ENCODE assay signal across 12 mouse cellular contexts in genomic region chr3:32402990-32403885, GRCm38 (mm10). TPM values are rescaled to one million over a fixed set of nuclear protein-coding genes. Genes with fewer than 3 reads are reported as not detected.
DNase-seq lines count a peak whose midpoint lies in the region; ATAC-seq and TF ChIP-seq lines count a peak whose summit lies in the region.
"Had no signal": no experiment of that assay in that cellular context is flagged by ENCODE, and none has a peak within 500 bp of the region (broad histone marks: within the 10 kb centered on the region; RNA-seq: fewer than 3 reads in every experiment).

No protein-coding gene starts in this region.

- peaks cover 87% of the 10 kb centered on the region for H3K79me2 ChIP-seq in CH12.LX (replicated peaks; ENCODE audit: control insufficient read depth, extremely low read depth, insufficient read depth, poor library complexity, severe bottlenecking)

- dilution Hi-C loops in CH12.LX (cut with MboI; ENCODE audit: extremely low pct_ligation_motif_present, extremely low pct_unique_long_range_greater_than_20kb, low sequenced_read_pairs): no loop called here

- in situ Hi-C loops in CH12.LX (cut with MboI; ENCODE audit: low pct_ligation_motif_present, low pct_unique_long_range_greater_than_20kb, low sequenced_read_pairs): no loop called here

- ATAC-seq in heart, postnatal 0 days (ENCODE audit: insufficient read depth, low read depth): no peak
- ATAC-seq in granulocyte monocyte progenitor cell, adult 5-6 weeks (replicated peaks; ENCODE audit: poor library complexity, severe bottlenecking): peak; percentile 31
- ATAC-seq: liver, postnatal 0 days had no signal

- no peak overlapping the region for H3K4me3 ChIP-seq in cerebellum, adult 2 months (replicated peaks; ENCODE audit: insufficient read depth, low read depth, low read length)
- no peak overlapping the region for H3K4me3 ChIP-seq in heart, postnatal 0 days (ENCODE audit: low read depth, low read length)
- peak overlapping the region in 1 of 3 experiments; percentile 37 for H3K4me3 ChIP-seq in CH12.LX (replicated peaks in 1 of 3; ENCODE audit: low read depth in 2 of 3, low read length in 2 of 3, poor library complexity in 1 of 3)
- H3K4me3 ChIP-seq: hindbrain, embryonic 13.5 days; midbrain, embryonic 10.5 days; neural tube, embryonic 12.5 days had no signal

- H3K9me3 ChIP-seq in heart, postnatal 0 days (replicated peaks; ENCODE audit: control insufficient read depth, low read length): no peaks in the 10 kb centered on the region
- H3K9me3 ChIP-seq in CH12.LX (replicated peaks; ENCODE audit: low read length): no peaks in the 10 kb centered on the region
- H3K9me3 ChIP-seq: hindbrain, embryonic 13.5 days; midbrain, embryonic 10.5 days; neural tube, embryonic 12.5 days had no signal

- intact Hi-C loops in heart, postnatal 14 days (cut with DNase I): no loop called here

- H3K27me3 ChIP-seq in cerebellum, adult 2 months (ENCODE audit: control insufficient read depth, insufficient read depth, low read length): no peaks in the 10 kb centered on the region
- H3K27me3 ChIP-seq in heart, postnatal 0 days (ENCODE audit: control insufficient read depth, insufficient read depth, low read length): no peaks in the 10 kb centered on the region
- no peaks in the 10 kb centered on the region for H3K27me3 ChIP-seq in CH12.LX (replicated peaks)
- H3K27me3 ChIP-seq: hindbrain, embryonic 13.5 days; neural tube, embryonic 12.5 days had no signal

- TF ChIP-seq RAD21 in CH12.LX (IDR thresholded peaks at IDR 0.05; ENCODE audit: low read depth, low read length): no peak; the same call in 1 of the 2 replicates

- no peaks in the 10 kb centered on the region for H3K36me3 ChIP-seq in heart, postnatal 0 days (replicated peaks; ENCODE audit: control insufficient read depth, insufficient read depth, low read length)
- H3K36me3 ChIP-seq in CH12.LX (replicated peaks in 1 of 2; ENCODE audit: control insufficient read depth in 1 of 2, insufficient read depth in 1 of 2, low read length in 1 of 2): peaks cover 0 to 11% of the 10 kb centered on the region in 2 experiments
- H3K36me3 ChIP-seq: hindbrain, embryonic 13.5 days; midbrain, embryonic 10.5 days; neural tube, embryonic 12.5 days had no signal

- H3K9ac ChIP-seq in heart, postnatal 0 days (replicated peaks; ENCODE audit: low read depth, low read length): no peak overlapping the region
- H3K9ac ChIP-seq in CH12.LX (ENCODE audit: insufficient read depth, low read depth): peak overlapping the region; percentile 62
- H3K9ac ChIP-seq: hindbrain, embryonic 13.5 days; liver, postnatal 0 days; neural tube, embryonic 12.5 days had no signal

- H3K27ac ChIP-seq in cerebellum, adult 2 months (ENCODE audit: insufficient read depth, low read length): no peak overlapping the region
- H3K27ac ChIP-seq in heart, postnatal 0 days (ENCODE audit: low read depth): 0 out of 2 replicates have a peak overlapping the region, but pooled peaks have one; percentile 3
- H3K27ac ChIP-seq in CH12.LX (ENCODE audit: insufficient read depth, low read depth): peak overlapping the region; percentile 71
- H3K27ac ChIP-seq: hindbrain, embryonic 13.5 days; midbrain, embryonic 10.5 days; neural tube, embryonic 12.5 days had no signal

- DNase-seq in cerebellum, adult 2 months: peak; percentile 44 to 60
- no peak for DNase-seq in cerebellum, adult 9-11 months
- DNase-seq in heart, postnatal 0 days (ENCODE audit: low spot score): no peak
- no peak for DNase-seq in heart, postnatal 14 days
- peak; percentile 43 for DNase-seq in CH12.LX (ENCODE audit: extremely low read depth)
- no peak for DNase-seq in natural killer cell, adult 2 months (ENCODE audit: low spot score in 2 of 2)
- no peak for DNase-seq in adrenal gland, adult 18-20 months (ENCODE audit: low spot score in 2 of 2)
- DNase-seq: liver, postnatal 0 days had no signal

- no peak for TF ChIP-seq EP300 in heart, postnatal 0 days (IDR thresholded peaks at IDR 0.05; ENCODE audit: low read depth)
- TF ChIP-seq EP300 in CH12.LX (IDR thresholded peaks at IDR 0.05; ENCODE audit: low read length): peak; percentile 77

- peaks cover 15% of the 10 kb centered on the region for H3K4me1 ChIP-seq in cerebellum, adult 2 months (ENCODE audit: control insufficient read depth, insufficient read depth, low read length)
- peaks cover 63% of the 10 kb centered on the region for H3K4me1 ChIP-seq in heart, postnatal 0 days (ENCODE audit: control insufficient read depth, insufficient read depth)
- peaks cover 18 to 65% of the 10 kb centered on the region in 2 experiments for H3K4me1 ChIP-seq in CH12.LX (ENCODE audit: control insufficient read depth in 1 of 2, insufficient read depth in 2 of 2)

- H3K4me2 ChIP-seq in heart, postnatal 0 days (ENCODE audit: low read depth, low read length): no peak overlapping the region
- H3K4me2 ChIP-seq in CH12.LX (ENCODE audit: insufficient read depth, low read depth, poor library complexity, severe bottlenecking): peak overlapping the region; percentile 55
- H3K4me2 ChIP-seq: hindbrain, embryonic 13.5 days; neural tube, embryonic 12.5 days had no signal

- 30% methylated on average over 7 of the region's 7 CpGs for WGBS in cerebellum, adult 2 months
- 47% methylated on average over 7 of the region's 7 CpGs for WGBS in heart, postnatal 0 days

- TF ChIP-seq CTCF in cerebellum, adult 2 months (IDR thresholded peaks at IDR 0.05; ENCODE audit: borderline replicate concordance, insufficient read depth, low read depth, low read length): no peak
- no peak for TF ChIP-seq CTCF in heart, postnatal 0 days (IDR thresholded peaks at IDR 0.05; ENCODE audit: low read depth)
- TF ChIP-seq CTCF in CH12.LX (conservative IDR thresholded peaks at IDR 0.05 in 1 of 2, IDR thresholded peaks at IDR 0.05 in 1 of 2; ENCODE audit: low read depth in 2 of 2, low read length in 2 of 2): no peak

- TF ChIP-seq POLR2A in cerebellum, adult 2 months (IDR thresholded peaks at IDR 0.05; ENCODE audit: borderline replicate concordance, insufficient read depth, low read length): no peak
- TF ChIP-seq POLR2A in CH12.LX (IDR thresholded peaks at IDR 0.05; ENCODE audit: low read depth, low read length): no peak

TF ChIP-seq in CH12.LX, 34 proteins besides CTCF, POLR2A, EP300 and RAD21:
- TF ChIP-seq RCOR1 (conservative IDR thresholded peaks at IDR 0.05; ENCODE audit: low read depth, low read length) (0 out of 2 replicates have a peak, but pooled peaks have one; percentile 39), KAT2A (IDR thresholded peaks at IDR 0.05; ENCODE audit: insufficient replicate concordance, low read length) (no peak), MYC (IDR thresholded peaks at IDR 0.05; ENCODE audit: low read depth, low read length) (no peak), ETS1 (conservative IDR thresholded peaks at IDR 0.05; ENCODE audit: low read depth, low read length) (peak; percentile 50), JUND (conservative IDR thresholded peaks at IDR 0.05; ENCODE audit: low read depth, low read length) (no peak), HCFC1 (IDR thresholded peaks at IDR 0.05; ENCODE audit: low read depth, low read length) (no peak), PAX5 (IDR thresholded peaks at IDR 0.05; ENCODE audit: low read length) (no peak), ZNF384 (IDR thresholded peaks at IDR 0.05; ENCODE audit: low read depth, low read length) (no peak), NRF1 (IDR thresholded peaks at IDR 0.05; ENCODE audit: low read depth, low read length) (no peak), GABPA (IDR thresholded peaks at IDR 0.05; ENCODE audit: insufficient replicate concordance, low read depth, low read length) (no peak), TCF12 (IDR thresholded peaks at IDR 0.05; ENCODE audit: low read depth, low read length) (no peak), MAX (IDR thresholded peaks at IDR 0.05; ENCODE audit: low read length) (peak; percentile 41; the same call in 1 of the 2 replicates), IRF4 (IDR thresholded peaks at IDR 0.05; ENCODE audit: low read depth, low read length) (peak; percentile 73)

RNA-seq across cellular contexts. Expression of gene Pik3ca, which starts 5.8 kb away (rescaled TPM):
- 29.0 and 29.7 TPM in 2 replicates for polyA plus RNA-seq in cerebellum, adult 2 months (2012; rRNA removed)
- total RNA-seq in heart, postnatal 0 days (2014; rRNA removed; ENCODE audit: low replicate concordance): 19.2 and 20.4 TPM in 2 replicates
- 6.7 and 7.7 TPM in 2 replicates for polyA plus RNA-seq in heart, postnatal 0 days (2015; fragmentation: Nextera tagmentation; extraction: Ambion mirVana)
- total RNA-seq in heart, postnatal 14 days (2021): 10 to 100 TPM; 45.4 to 46.2 TPM
- total RNA-seq in CH12.LX (2012; rRNA removed) (19.6 and 21.1 TPM in 2 replicates), CH12.LX (2014; rRNA removed) (26.5 and 32.8 TPM in 2 replicates)
- 11.1 and 19.1 TPM in 2 replicates for polyA plus RNA-seq in CH12.LX (2012; ENCODE audit: insufficient read length, low read depth)
- 17.8 and 41.0 TPM in 2 replicates for total RNA-seq in granulocyte monocyte progenitor cell, adult 5-6 weeks (2014; fragmentation: Nextera tagmentation)
- total RNA-seq in granulocyte monocyte progenitor cell, adult 5-6 weeks (2017): 21.0 and 25.3 TPM in 2 replicates
- 10 to 100 TPM; 42.3 to 59.5 TPM for total RNA-seq in adrenal gland, adult 18-20 months (2021)

RNA-seq across cellular contexts. Expression of gene Zmat3, which starts 37.4 kb away (rescaled TPM):
- 43.8 and 44.8 TPM in 2 replicates for polyA plus RNA-seq in cerebellum, adult 2 months (2012; rRNA removed)
- total RNA-seq in heart, postnatal 0 days (2014; rRNA removed; ENCODE audit: low replicate concordance): 3.5 and 3.6 TPM in 2 replicates
- 1.7 and 1.9 TPM in 2 replicates for polyA plus RNA-seq in heart, postnatal 0 days (2015; fragmentation: Nextera tagmentation; extraction: Ambion mirVana)
- 1 to 10 TPM; 8.4 to 9.7 TPM for total RNA-seq in heart, postnatal 14 days (2021)
- total RNA-seq in CH12.LX (2012; rRNA removed) (18.6 and 21.6 TPM in 2 replicates), CH12.LX (2014; rRNA removed) (8.0 and 13.4 TPM in 2 replicates)
- polyA plus RNA-seq in CH12.LX (2012; ENCODE audit: insufficient read length, low read depth): 13.4 and 17.2 TPM in 2 replicates
- total RNA-seq in granulocyte monocyte progenitor cell, adult 5-6 weeks (2014; fragmentation: Nextera tagmentation): 0.97 and 0.98 TPM in 2 replicates
- total RNA-seq in granulocyte monocyte progenitor cell, adult 5-6 weeks (2017): under 0.01 and 0.22 TPM in 2 replicates
- 10 to 100 TPM; 22.2 to 24.0 TPM for total RNA-seq in adrenal gland, adult 18-20 months (2021)

Comparison
In these comparisons a context has a peak if more than half of its experiments do, and no peak if none do; other contexts are left out.
1. DNase-seq: peak in cerebellum, adult 2 months (2 of 2) and CH12.LX (single experiment); none in cerebellum, adult 9-11 months (single experiment), heart, postnatal 0 days (single experiment), heart, postnatal 14 days (0 of 2), natural killer cell, adult 2 months (0 of 2) and adrenal gland, adult 18-20 months (0 of 2).